Mouse (Mus musculus) embryonic facial prominence, embryonic 14.5 days (tissue): ENCODE results near the gene Olfr1209. TPM values are rescaled to one million over a fixed set of nuclear protein-coding genes. Genes with fewer than 3 reads are reported as not detected.

Experiments used
- ATAC-seq: fragments of 200-750 bp; cut with Nextera tagmentation; 2 replicates; pipeline ENCODE4 v1.8.0; 2017; ENCODE audit warnings: low read depth, moderate number of reproducible peaks, moderate TSS enrichment
- DNase-seq: peaks from one replicate; pipeline ENCODE4 v3.0.0-alpha.2; 2015; ENCODE audit warnings: low spot score
- H3K27ac ChIP-seq: fragments of 300-500 bp; sonication (generic); replicated peaks from 2 replicates; pipeline ENCODE4 v1.5.1; 2014; ENCODE audit warnings: low read depth, mild to moderate bottlenecking, low read length, moderate library complexity
- H3K27me3 ChIP-seq: fragments of 300-500 bp; sonication (generic); replicated peaks from 2 replicates; pipeline ENCODE4 v1.6.1; 2014; ENCODE audit warnings: low read length; ENCODE audit not compliant: control insufficient read depth, insufficient read depth
- H3K36me3 ChIP-seq: fragments of 300-500 bp; sonication (generic); 2 replicates; pipeline ENCODE4 v1.6.1; 2014; ENCODE audit warnings: low read length, mixed read lengths; ENCODE audit not compliant: control insufficient read depth, insufficient read depth
- H3K4me1 ChIP-seq: fragments of 300-500 bp; sonication (generic); 2 replicates; pipeline ENCODE4 v1.6.1; 2014; ENCODE audit warnings: antibody characterized with exemption, low read length; ENCODE audit not compliant: control insufficient read depth, insufficient read depth
- H3K4me2 ChIP-seq: fragments of 300-500 bp; sonication (generic); 2 replicates; pipeline ENCODE4 v1.6.1; 2014; ENCODE audit warnings: low read depth, mild to moderate bottlenecking, low read length, moderate library complexity, mixed read lengths
- H3K4me3 ChIP-seq: fragments of 300-500 bp; sonication (generic); 2 replicates; pipeline ENCODE4 v1.5.1; 2014; ENCODE audit warnings: low read depth, mild to moderate bottlenecking, low read length
- H3K9ac ChIP-seq: fragments of 300-500 bp; sonication (generic); 2 replicates; pipeline ENCODE4 v1.6.1; 2014; ENCODE audit warnings: low read depth, mild to moderate bottlenecking, low read length, moderate library complexity, mixed read lengths
- H3K9me3 ChIP-seq: fragments of 300-500 bp; sonication (generic); 2 replicates; pipeline ENCODE4 v1.6.1; 2016; ENCODE audit warnings: low read length; ENCODE audit not compliant: control insufficient read depth
- WGBS: fragments of 180-500 bp; shearing (Covaris S2); extraction: QIAGEN DNeasy Blood & Tissue Kit; methylation state at CpG from one replicate; pipeline ENCODE4 v1.1.7; 2014; 5-methylcytosine and 5-hydroxymethylcytosine counted together
- polyA plus RNA-seq: library from polyadenylated mRNA; unstranded; fragments of >200 nt; fragmentation: Nextera tagmentation; extraction: Ambion mirVana; gene quantifications from 2 replicates; pipeline ENCODE4 v1.2.1, GENCODE M21; 2014

The Olfr1209 gene
- not detected in 2 replicates for polyA plus RNA-seq

DNA sequence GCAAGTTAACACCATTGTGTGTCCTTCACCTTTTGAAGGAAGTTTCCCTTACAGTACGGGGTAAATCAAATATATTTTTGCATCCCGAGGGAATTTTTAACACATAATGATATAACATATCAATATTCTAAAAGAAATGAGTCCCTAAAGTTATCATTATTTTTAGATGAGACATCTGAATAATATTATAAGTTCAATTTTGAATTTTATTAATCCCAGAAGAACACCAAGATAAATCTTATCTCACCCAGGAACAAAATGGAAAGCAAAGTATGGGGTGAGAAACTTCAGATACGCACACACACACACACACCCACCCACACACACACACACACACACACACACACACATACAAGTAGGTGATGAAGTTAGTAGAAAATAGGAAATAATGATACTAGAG, at the start of gene Olfr1209:
TSS of gene Olfr1209 (minus strand) at position 101 of the 400 bp plus-strand sequence.
- Histone ChIP-seq H3K4me2 (no peak within 1 kb of the TSS), H3K4me1 (no peaks in the 10 kb centered on the region), H3K27ac (no peak within 1 kb of the TSS), H3K4me3 (no peak within 1 kb of the TSS), H3K9ac (no peak within 1 kb of the TSS), H3K36me3 (no peaks in the 10 kb centered on the region), H3K27me3 (no peaks in the 10 kb centered on the region), H3K9me3 (no peaks in the 10 kb centered on the region)
- ATAC-seq, result no peak
- 87% methylated on average over 3 of the region's 3 CpGs for WGBS
- DNase-seq, result no peak

DNA sequence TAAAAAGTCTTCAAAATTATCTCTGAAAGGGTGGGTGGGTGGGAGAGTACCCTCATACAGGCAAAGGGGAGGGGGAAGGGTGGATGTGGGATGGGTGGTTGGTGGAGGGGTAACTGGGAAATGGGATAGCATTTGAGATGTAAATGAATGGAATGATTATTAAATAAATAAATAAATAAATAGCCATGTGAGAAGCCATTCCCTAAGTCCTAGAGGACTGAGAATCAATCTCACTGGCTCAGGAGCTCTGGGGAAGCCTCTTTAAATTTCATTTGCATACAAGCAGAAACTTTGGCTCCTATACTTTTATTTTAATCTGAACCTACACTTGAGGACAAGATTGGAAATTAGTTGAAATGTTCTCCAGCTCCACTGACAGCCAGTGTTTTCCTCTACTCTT, 38.7 kb upstream of the Olfr1209 start, which contains the start of gene Olfr1212:
TSS of gene Olfr1212 (plus strand) at position 301 of the 400 bp plus-strand sequence.
- no peaks in the 10 kb centered on the region for H3K27me3 ChIP-seq
- no peaks in the 10 kb centered on the region for H3K9me3 ChIP-seq
- ATAC-seq, result no peak
- no peak within 1 kb of the TSS for H3K27ac ChIP-seq
- no peaks in the 10 kb centered on the region for H3K36me3 ChIP-seq
- H3K9ac ChIP-seq, result no peak within 1 kb of the TSS
- no peaks in the 10 kb centered on the region for H3K4me1 ChIP-seq
- no peak within 1 kb of the TSS for H3K4me2 ChIP-seq
- DNase-seq, result no peak
- H3K4me3 ChIP-seq, result no peak within 1 kb of the TSS

DNA sequence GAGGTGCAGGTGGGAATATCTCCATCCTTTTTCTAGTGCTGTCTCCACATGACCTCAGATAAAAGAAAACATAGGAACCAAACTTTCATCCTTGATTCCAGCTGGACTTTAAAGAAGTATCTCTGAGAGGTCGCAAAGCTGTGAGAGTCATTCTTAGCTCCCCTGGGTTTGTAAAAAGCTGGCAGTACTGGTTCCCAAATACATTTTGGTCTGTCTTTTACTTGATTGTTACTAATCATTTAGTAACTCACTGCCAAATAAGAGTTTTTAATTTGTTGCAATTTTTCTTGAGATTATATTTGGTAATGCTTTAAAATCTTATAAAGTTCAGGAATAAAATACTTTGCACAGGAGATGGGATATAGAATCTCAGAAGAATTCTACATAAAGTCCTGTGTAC, 23.1 kb upstream of the Olfr1209 start, which contains the start of gene Olfr1211:
TSS of gene Olfr1211 (minus strand) at position 101 of the 400 bp plus-strand sequence.
- WGBS, result 86% methylated on average over 1 of the region's 1 CpGs
- no peak for DNase-seq
- H3K36me3 ChIP-seq, result no peaks in the 10 kb centered on the region
- no peaks in the 10 kb centered on the region for H3K27me3 ChIP-seq
- H3K4me1 ChIP-seq, result no peaks in the 10 kb centered on the region
- no peaks in the 10 kb centered on the region for H3K9me3 ChIP-seq
- H3K9ac ChIP-seq, result no peak within 1 kb of the TSS
- H3K4me3 ChIP-seq, result no peak within 1 kb of the TSS
- H3K4me2 ChIP-seq, result no peak within 1 kb of the TSS
- no peak within 1 kb of the TSS for H3K27ac ChIP-seq
- no peak for ATAC-seq

DNA sequence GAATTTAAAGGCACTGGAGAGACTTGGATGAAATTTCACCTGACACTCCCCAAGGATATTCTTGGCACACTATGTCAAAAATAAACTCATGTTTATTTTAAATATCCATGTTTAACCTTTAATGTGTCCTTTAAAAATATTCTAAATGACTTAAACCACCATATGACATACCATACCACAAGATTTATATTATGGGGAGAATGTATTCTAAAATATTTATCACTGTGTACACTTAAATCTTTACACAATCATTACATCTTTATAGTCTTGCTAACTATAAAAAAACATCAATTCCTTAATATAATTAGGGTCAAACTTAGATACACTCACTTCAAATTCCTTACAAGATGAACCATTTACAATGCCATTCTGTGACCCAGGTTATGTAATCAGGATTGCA, 12.7 kb downstream of the Olfr1209 start, which contains the start of gene Olfr1208:
TSS of gene Olfr1208 (minus strand) at position 101 of the 400 bp plus-strand sequence.
- no peak within 1 kb of the TSS for H3K4me2 ChIP-seq
- DNase-seq, result no peak
- H3K27ac ChIP-seq, result no peak within 1 kb of the TSS
- no peaks in the 10 kb centered on the region for H3K36me3 ChIP-seq
- ATAC-seq, result no peak
- no peaks in the 10 kb centered on the region for H3K4me1 ChIP-seq
- H3K4me3 ChIP-seq, result no peak within 1 kb of the TSS
- no peak within 1 kb of the TSS for H3K9ac ChIP-seq
- no peaks in the 10 kb centered on the region for H3K9me3 ChIP-seq
- H3K27me3 ChIP-seq, result no peaks in the 10 kb centered on the region

DNA sequence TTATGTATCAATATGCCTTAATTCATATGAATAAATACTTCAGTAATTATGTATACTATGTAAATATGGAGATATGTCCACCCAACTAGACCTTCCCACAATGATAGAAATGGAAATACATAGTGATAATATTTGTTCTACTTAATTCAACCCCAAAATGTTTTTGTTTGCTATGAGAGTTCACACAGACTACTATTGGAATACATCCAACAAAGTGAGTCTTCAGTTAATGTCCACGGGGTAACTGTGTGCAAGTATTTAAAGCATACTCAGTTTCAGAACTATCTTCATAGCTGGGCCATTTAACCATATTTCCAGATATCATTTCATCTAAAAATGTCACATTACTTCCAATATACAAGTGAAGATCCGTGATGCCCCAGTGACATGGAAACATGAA, 52.0 kb downstream of the Olfr1209 start, which contains the start of gene Olfr1206:
TSS of gene Olfr1206 (plus strand) at position 301 of the 400 bp plus-strand sequence.
- H3K9ac ChIP-seq, result no peak within 1 kb of the TSS
- 80% methylated on average over 2 of the region's 2 CpGs for WGBS
- H3K4me1 ChIP-seq, result no peaks in the 10 kb centered on the region
- H3K4me3 ChIP-seq, result no peak within 1 kb of the TSS
- H3K9me3 ChIP-seq, result no peaks in the 10 kb centered on the region
- ATAC-seq (no peak), DNase-seq (no peak)
- H3K36me3 ChIP-seq, result no peaks in the 10 kb centered on the region
- H3K27me3 ChIP-seq, result no peaks in the 10 kb centered on the region
- no peak within 1 kb of the TSS for H3K4me2 ChIP-seq
- no peak within 1 kb of the TSS for H3K27ac ChIP-seq

Other genes with a start within 250 kb of the Olfr1209 start
- gene Olfr1193, start 239.5 kb downstream of the Olfr1209 start, polyA plus RNA-seq, result not detected in 2 replicates
- not detected in 2 replicates for gene Olfr1195, start 226.0 kb downstream of the Olfr1209 start, polyA plus RNA-seq
- 0.29 TPM in 1 of 2 replicates, not detected in the other for gene Olfr1196, start 210.6 kb downstream of the Olfr1209 start, polyA plus RNA-seq
- not detected in 2 replicates for gene Olfr1197, start 182.8 kb downstream of the Olfr1209 start, polyA plus RNA-seq
- gene Olfr1198, start 163.8 kb downstream of the Olfr1209 start, polyA plus RNA-seq, result not detected in 2 replicates
- gene Olfr1199, start 154.7 kb downstream of the Olfr1209 start, polyA plus RNA-seq, result not detected in 2 replicates
- gene Olfr1200, start 144.7 kb downstream of the Olfr1209 start, polyA plus RNA-seq, result not detected in 2 replicates
- gene Olfr1201, start 122.1 kb downstream of the Olfr1209 start, polyA plus RNA-seq, result not detected in 2 replicates
- not detected in 2 replicates for gene Olfr1202, start 100.7 kb downstream of the Olfr1209 start, polyA plus RNA-seq
- not detected in 2 replicates for gene Olfr1205, start 85.4 kb downstream of the Olfr1209 start, polyA plus RNA-seq
- gene Olfr1204, start 65.9 kb downstream of the Olfr1209 start, polyA plus RNA-seq, result 0.03 TPM in 1 of 2 replicates, not detected in the other
- 0.06 TPM in 1 of 2 replicates, not detected in the other for gene Olfr1206, start 51.9 kb downstream of the Olfr1209 start, polyA plus RNA-seq
- gene Olfr1208, start 12.8 kb downstream of the Olfr1209 start, polyA plus RNA-seq, result not detected in 2 replicates
- gene Olfr1211, start 23.0 kb upstream of the Olfr1209 start, polyA plus RNA-seq, result 0.11 TPM in 1 of 2 replicates, not detected in the other
- not detected in 2 replicates for gene Olfr1212, start 38.8 kb upstream of the Olfr1209 start, polyA plus RNA-seq
- not detected in 2 replicates for gene Gm13762, start 65.1 kb upstream of the Olfr1209 start, polyA plus RNA-seq
- not detected in 2 replicates for gene Olfr1214, start 77.5 kb upstream of the Olfr1209 start, polyA plus RNA-seq
- gene Olfr1215, start 91.8 kb upstream of the Olfr1209 start, polyA plus RNA-seq, result not detected in 2 replicates
- not detected in 2 replicates for gene Olfr1216, start 103.2 kb upstream of the Olfr1209 start, polyA plus RNA-seq
- gene Olfr1217, start 116.9 kb upstream of the Olfr1209 start, polyA plus RNA-seq, result not detected in 2 replicates
- gene Olfr1218, start 146.0 kb upstream of the Olfr1209 start, polyA plus RNA-seq, result not detected in 2 replicates
- not detected in 2 replicates for gene Olfr1219, start 168.4 kb upstream of the Olfr1209 start, polyA plus RNA-seq
- gene Olfr1220, start 191.7 kb upstream of the Olfr1209 start, polyA plus RNA-seq, result not detected in 2 replicates
- 0.04 TPM in 1 of 2 replicates, not detected in the other for gene Olfr1221, start 202.1 kb upstream of the Olfr1209 start, polyA plus RNA-seq
- 0.06 TPM in 1 of 2 replicates, not detected in the other for gene Olfr1222, start 217.9 kb upstream of the Olfr1209 start, polyA plus RNA-seq
- not detected in 2 replicates for gene Olfr1223, start 236.4 kb upstream of the Olfr1209 start, polyA plus RNA-seq
- not detected in 2 replicates for gene Olfr1224-ps1, start 248.9 kb upstream of the Olfr1209 start, polyA plus RNA-seq